Mouse (Mus musculus): ENCODE results near the gene Col9a1.

The Col9a1 gene

GRCm38 (mm10) chr1:24222231-24222630 lies 44.8 kb downstream of the Col9a1 start:
- DNase-seq (ENCODE audit: low read depth, low spot score): no peak

GRCm38 (mm10) chr1:24222981-24223612 lies 45.7 kb downstream of the Col9a1 start:
- no peak for DNase-seq (ENCODE audit: low read depth, low spot score)

GRCm38 (mm10) chr1:24225825-24226526 lies 48.6 kb downstream of the Col9a1 start:
- peak; percentile 4 for DNase-seq (ENCODE audit: low read depth, low spot score)

GRCm38 (mm10) chr1:24226941-24227711 lies 49.7 kb downstream of the Col9a1 start:
- DNase-seq (ENCODE audit: low read depth, low spot score): no peak

- no peak for DNase-seq (ENCODE audit: low read depth, low spot score)
Measured at GRCm38 (mm10) chr1:24229552-24229951, 52.1 kb downstream of the Col9a1 start.

- no peak for DNase-seq (ENCODE audit: low read depth, low spot score)
Measured at GRCm38 (mm10) chr1:24230428-24230827, 53.0 kb downstream of the Col9a1 start.

GRCm38 (mm10) chr1:24231504-24232270 lies 54.3 kb downstream of the Col9a1 start:
- DNase-seq (ENCODE audit: low read depth, low spot score): no peak

GRCm38 (mm10) chr1:24236330-24236729 lies 58.9 kb downstream of the Col9a1 start:
- no peak for DNase-seq (ENCODE audit: low read depth, low spot score)

- no peak for DNase-seq (ENCODE audit: low read depth, low spot score)
Measured at GRCm38 (mm10) chr1:24240039-24240691, 62.8 kb downstream of the Col9a1 start.

GRCm38 (mm10) chr1:24244931-24245330 lies 67.5 kb downstream of the Col9a1 start:
- DNase-seq (ENCODE audit: low read depth, low spot score): no peak

GRCm38 (mm10) chr1:24245700-24246375 lies 68.4 kb downstream of the Col9a1 start:
- DNase-seq (ENCODE audit: low read depth, low spot score): no peak

- no peak for DNase-seq (ENCODE audit: low read depth, low spot score)
Measured at GRCm38 (mm10) chr1:24248294-24249104, 71.1 kb downstream of the Col9a1 start.

GRCm38 (mm10) chr1:24249105-24249664 lies 71.8 kb downstream of the Col9a1 start:
- peak; percentile 68 for DNase-seq (ENCODE audit: low read depth, low spot score)

- DNase-seq (ENCODE audit: low read depth, low spot score): no peak
Measured at GRCm38 (mm10) chr1:24257961-24258360, 80.6 kb downstream of the Col9a1 start.

GRCm38 (mm10) chr1:24259419-24259818 lies 82.0 kb downstream of the Col9a1 start:
- no peak for DNase-seq (ENCODE audit: low read depth, low spot score)

- no peak for DNase-seq (ENCODE audit: low read depth, low spot score)
Measured at GRCm38 (mm10) chr1:24261181-24261580, 83.8 kb downstream of the Col9a1 start.

GRCm38 (mm10) chr1:24267022-24267421 lies 89.6 kb downstream of the Col9a1 start:
- DNase-seq (ENCODE audit: low read depth, low spot score): no peak

GRCm38 (mm10) chr1:24286360-24286759 lies 109.0 kb downstream of the Col9a1 start:
- no peak for DNase-seq (ENCODE audit: low read depth, low spot score)

- no peak for DNase-seq (ENCODE audit: low read depth, low spot score)
Measured at GRCm38 (mm10) chr1:24292515-24292914, 115.1 kb downstream of the Col9a1 start.
